Mouse (Mus musculus): ENCODE results near the gene Ube2e2. TPM values are rescaled to one million over a fixed set of nuclear protein-coding genes. Genes with fewer than 3 reads are reported as not detected.

Ube2e2 gene
- polyA plus RNA-seq, 1 experiment from 2014 or later: 75.8 TPM

DNA sequence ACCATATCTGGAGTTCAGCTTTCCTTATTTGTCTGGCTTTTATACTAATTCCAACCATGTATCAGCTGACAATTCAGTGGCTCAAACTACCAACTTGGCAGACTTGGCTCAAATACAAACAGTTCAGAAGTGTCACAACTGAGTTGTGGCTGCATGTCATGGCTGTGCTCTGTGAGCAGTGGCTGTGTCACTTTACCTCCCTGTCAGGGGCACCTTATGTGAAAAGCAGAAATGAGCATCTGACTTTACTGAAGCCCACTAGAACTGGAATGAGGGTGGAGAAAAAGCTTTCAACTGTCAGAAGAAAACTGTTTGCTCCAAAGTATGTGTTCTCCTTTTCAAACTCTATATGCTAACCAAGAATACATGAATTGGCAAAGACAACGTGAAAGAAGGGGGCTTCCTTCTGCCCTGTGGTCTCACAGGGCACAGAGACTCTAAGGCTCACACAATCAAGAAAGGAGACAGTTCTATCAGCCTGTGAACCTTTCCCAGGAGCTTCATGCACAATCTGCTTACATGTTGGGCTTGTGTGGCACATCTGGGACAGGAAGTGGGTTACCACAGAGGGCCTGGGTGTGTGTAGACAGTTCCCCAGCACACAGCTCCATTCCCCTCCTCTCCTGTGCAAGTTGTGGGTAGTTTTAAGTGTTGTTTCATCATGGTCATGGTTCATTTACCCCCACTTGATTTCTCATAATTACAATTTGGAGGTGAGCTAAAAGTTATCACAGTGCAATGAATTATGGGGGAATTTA, 228.6 kb downstream of the Ube2e2 start:
- 78% methylated on average over 1 of the region's 1 CpGs for WGBS

DNA sequence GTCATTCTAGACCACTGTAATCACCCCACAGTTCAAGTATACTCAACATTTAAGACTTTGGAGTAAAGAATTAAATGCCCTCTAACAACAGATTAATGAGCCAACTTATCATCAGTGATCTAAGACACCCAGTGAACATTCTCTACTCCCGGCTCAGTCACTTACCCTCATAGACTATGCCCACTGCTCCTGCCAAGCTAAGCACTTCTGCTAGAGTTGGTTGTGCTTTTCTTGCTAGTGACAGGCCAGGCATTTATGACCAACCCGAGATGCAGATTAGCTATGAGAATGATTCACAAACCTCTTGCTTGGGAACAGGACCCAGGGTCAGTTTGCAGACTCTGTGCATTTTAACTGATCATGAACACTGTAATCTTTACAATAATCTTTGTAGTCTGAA, 230.4 kb downstream of the Ube2e2 start:
- H3K27ac ChIP-seq: no peak overlapping the region

More for the DNA sequence above, 228.6 kb downstream of the Ube2e2 start:
- Histone ChIP-seq H3K27ac (no peak overlapping the region), H3K9ac (no peak overlapping the region), H3K27me3 (no peaks in the 10 kb centered on the region), H3K4me1 (no peaks in the 10 kb centered on the region), H3K4me3 (no peak overlapping the region), H3K36me3 (ENCODE audit: poor library complexity, severe bottlenecking) (no peaks in the 10 kb centered on the region), H3K4me2 (no peak overlapping the region), H3K9me3 (replicated peaks) (peaks cover 9% of the 10 kb centered on the region; the same call in 1 of the 2 replicates)
- ATAC-seq: no peak

DNA sequence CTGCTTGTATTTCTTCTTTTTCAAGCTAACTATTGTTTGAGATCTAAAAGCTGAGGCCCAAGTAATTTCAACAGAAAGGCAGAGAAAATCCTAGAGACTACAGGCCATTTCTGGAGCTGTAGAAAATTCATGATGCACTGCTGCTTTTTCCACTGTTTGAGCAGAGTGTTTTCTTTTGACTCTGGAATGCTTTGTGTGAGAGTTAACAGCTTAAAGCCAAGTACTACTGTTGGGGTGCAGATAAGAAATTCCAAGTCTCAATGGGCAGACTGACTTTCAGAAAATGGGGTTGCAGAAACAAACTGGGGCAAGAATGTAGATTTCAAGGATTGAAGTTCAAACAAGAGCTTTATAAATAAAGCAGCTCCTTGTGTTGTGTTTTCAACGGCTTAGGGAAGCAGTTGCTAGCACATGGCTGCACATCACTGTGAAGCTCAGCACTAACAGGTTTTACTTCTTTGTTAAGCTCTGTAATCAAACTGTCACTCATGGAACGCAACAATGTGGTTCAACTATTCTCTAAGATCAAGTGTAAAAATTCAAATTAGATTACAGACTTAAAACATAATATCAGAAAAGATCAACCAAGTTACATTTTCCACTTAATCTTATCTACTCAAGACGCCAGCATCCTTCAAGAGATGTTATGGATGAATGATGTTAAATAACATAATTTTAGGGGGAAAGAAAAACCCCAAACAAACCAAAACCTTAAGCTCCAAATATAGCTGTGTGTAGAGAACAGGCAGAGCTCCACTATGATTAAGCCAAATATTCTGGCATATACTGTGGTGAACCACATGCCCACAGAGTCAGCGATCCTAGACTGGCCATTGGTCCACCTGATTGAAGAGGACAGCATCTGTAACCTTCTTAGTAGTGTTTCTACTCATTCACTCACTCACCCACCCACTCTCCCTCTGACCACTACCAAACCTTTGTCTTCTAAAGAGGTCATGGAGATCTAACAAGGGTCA, 236.0 kb downstream of the Ube2e2 start:
- Histone ChIP-seq H3K36me3 (ENCODE audit: poor library complexity, severe bottlenecking) (no peaks in the 10 kb centered on the region), H3K27ac (no peak overlapping the region), H3K4me2 (no peak overlapping the region), H3K9ac (no peak overlapping the region), H3K27me3 (no peaks in the 10 kb centered on the region), H3K9me3 (replicated peaks) (peaks cover 9% of the 10 kb centered on the region; the same call in 1 of the 2 replicates), H3K4me1 (no peaks in the 10 kb centered on the region), H3K4me3 (no peak overlapping the region)
- no peak for ATAC-seq
- 60% methylated on average over 4 of the region's 4 CpGs for WGBS

More for the DNA sequence above, 230.4 kb downstream of the Ube2e2 start:
- Histone ChIP-seq H3K36me3 (ENCODE audit: poor library complexity, severe bottlenecking) (no peaks in the 10 kb centered on the region), H3K9me3 (replicated peaks) (peaks cover 9% of the 10 kb centered on the region; the same call in 1 of the 2 replicates), H3K27me3 (no peaks in the 10 kb centered on the region), H3K4me2 (no peak overlapping the region), H3K4me3 (no peak overlapping the region), H3K4me1 (no peaks in the 10 kb centered on the region), H3K9ac (no peak overlapping the region)
- 91% methylated on average over 2 of the region's 2 CpGs for WGBS
- ATAC-seq: no peak

DNA sequence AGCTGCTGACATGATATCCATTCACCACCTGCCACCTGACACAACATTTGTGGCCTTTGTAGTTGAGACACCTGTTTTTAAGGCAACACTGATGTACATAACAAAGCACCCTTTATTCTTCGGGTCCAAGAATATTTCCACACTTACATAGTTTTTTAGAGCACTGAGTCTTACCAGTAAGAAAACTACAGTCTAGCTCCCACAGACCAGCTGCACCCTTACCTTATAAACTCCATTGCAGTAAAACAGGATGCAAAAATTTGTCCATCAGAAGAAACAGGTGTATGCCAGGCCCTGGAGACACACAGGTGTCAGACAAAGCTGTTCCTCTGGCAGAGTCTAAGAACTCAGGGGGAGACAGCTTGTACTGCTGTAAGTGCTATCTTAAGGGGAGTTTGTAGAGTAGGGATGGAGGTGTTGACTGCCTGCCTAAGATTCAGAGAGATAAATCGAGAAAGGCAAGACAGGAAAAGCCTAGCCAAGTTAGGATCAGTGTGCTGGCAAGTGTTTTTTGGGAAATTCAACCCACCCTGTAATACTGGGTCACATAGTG, 244.9 kb downstream of the Ube2e2 start:
- H3K4me2 ChIP-seq: no peak overlapping the region
- no peaks in the 10 kb centered on the region for H3K9me3 ChIP-seq (replicated peaks)
- H3K4me1 ChIP-seq: no peaks in the 10 kb centered on the region
- WGBS: 71% methylated on average over 2 of the region's 2 CpGs
- H3K9ac ChIP-seq: no peak overlapping the region
- no peaks in the 10 kb centered on the region for H3K27me3 ChIP-seq
- no peak overlapping the region for H3K4me3 ChIP-seq
- ATAC-seq: peak; percentile 16; the same call in 1 of the 2 replicates
- no peak overlapping the region for H3K27ac ChIP-seq
- no peaks in the 10 kb centered on the region for H3K36me3 ChIP-seq (ENCODE audit: poor library complexity, severe bottlenecking)

DNA sequence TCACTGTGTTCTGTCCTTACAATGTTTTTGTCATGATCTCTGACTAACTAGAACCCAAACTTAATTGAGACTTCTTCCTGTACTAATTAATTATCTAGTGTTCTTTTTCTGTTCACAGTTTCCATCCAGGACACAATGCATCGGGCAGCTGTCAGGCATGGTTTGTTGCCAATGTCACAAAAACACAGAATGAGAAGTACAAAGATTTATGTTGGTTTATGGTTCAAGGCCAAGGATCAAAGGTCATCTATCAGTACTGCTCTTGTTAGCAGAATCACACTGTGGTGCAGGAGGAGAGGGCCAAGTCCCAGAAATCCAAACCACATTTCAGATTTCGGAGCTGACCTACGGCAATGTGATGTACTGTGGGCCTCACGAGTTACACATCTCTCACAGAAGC, 252.4 kb downstream of the Ube2e2 start:
- Histone ChIP-seq H3K9ac (no peak overlapping the region), H3K27me3 (no peaks in the 10 kb centered on the region), H3K4me3 (no peak overlapping the region), H3K4me2 (no peak overlapping the region), H3K27ac (no peak overlapping the region), H3K36me3 (ENCODE audit: poor library complexity, severe bottlenecking) (no peaks in the 10 kb centered on the region), H3K4me1 (no peaks in the 10 kb centered on the region), H3K9me3 (replicated peaks) (no peaks in the 10 kb centered on the region)
- WGBS: 94% methylated on average over 4 of the region's 4 CpGs
- no peak for ATAC-seq

DNA sequence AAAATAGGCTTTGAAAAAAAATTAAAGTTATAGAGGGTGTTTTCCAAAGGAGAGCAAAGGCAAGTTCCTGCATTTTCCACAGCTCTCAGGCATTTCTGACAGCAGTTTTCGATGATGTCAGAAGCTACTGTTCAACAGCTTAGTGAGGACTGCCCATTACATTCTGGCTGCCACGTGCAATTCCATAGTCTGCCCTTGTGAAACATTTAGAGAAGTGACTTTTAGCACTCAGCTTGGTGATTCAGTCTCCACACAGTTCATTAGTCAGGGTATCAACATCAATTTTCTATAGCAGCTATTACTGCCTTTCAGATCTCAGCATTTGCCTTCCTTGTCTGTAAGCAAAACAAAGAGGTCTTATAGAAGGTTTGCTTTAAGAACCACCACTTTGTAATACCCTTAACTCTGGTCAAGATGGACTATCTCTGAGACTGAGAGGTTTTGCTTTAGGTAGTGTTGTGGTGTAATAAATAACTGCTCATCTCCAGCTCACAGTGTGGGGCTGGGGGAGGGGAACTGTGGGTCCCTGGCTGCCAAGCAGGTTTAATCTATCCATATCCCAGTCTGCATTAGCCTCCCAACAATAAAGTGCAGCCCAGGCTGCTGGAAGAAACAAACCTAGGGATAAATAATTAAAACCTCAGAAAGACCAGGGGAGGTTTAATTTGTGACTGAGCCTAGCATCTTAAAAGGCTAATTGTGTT, 255.2 kb downstream of the Ube2e2 start:
- no peak for ATAC-seq

DNA sequence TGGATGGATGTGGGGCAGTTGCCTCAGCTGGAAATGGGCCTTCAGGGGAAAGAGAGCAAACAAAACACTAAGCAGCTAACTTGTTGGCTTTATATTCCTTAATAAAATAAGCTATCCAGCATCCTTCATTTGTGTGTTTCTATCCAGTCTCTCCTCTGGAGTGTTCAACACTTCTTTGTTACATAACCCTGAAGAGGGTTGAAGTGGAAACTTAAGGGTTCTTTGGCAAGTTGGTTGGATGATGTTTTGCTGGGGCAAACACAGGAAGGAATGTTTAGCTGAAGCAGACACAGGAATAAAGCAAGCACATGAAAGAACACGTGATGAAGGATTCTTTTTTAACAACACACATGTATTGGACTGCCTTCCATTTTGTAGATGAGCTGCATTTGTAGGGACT, 256.3 kb downstream of the Ube2e2 start:
- ATAC-seq: no peak
- no peaks in the 10 kb centered on the region for H3K9me3 ChIP-seq (replicated peaks)
- no peak overlapping the region for H3K4me3 ChIP-seq
- H3K27ac ChIP-seq: no peak overlapping the region
- H3K27me3 ChIP-seq: no peaks in the 10 kb centered on the region
- H3K36me3 ChIP-seq (ENCODE audit: poor library complexity, severe bottlenecking): no peaks in the 10 kb centered on the region
- no peak overlapping the region for H3K9ac ChIP-seq
- no peaks in the 10 kb centered on the region for H3K4me1 ChIP-seq
- WGBS: 83% methylated on average over 1 of the region's 1 CpGs
- no peak overlapping the region for H3K4me2 ChIP-seq

More for the DNA sequence above, 255.2 kb downstream of the Ube2e2 start:
- 70% methylated on average over 2 of the region's 2 CpGs for WGBS
- no peak overlapping the region for H3K4me3 ChIP-seq
- no peaks in the 10 kb centered on the region for H3K4me1 ChIP-seq
- H3K9me3 ChIP-seq (replicated peaks): no peaks in the 10 kb centered on the region
- H3K36me3 ChIP-seq (ENCODE audit: poor library complexity, severe bottlenecking): no peaks in the 10 kb centered on the region
- no peaks in the 10 kb centered on the region for H3K27me3 ChIP-seq
- H3K9ac ChIP-seq: no peak overlapping the region
- no peak overlapping the region for H3K27ac ChIP-seq
- H3K4me2 ChIP-seq: no peak overlapping the region

DNA sequence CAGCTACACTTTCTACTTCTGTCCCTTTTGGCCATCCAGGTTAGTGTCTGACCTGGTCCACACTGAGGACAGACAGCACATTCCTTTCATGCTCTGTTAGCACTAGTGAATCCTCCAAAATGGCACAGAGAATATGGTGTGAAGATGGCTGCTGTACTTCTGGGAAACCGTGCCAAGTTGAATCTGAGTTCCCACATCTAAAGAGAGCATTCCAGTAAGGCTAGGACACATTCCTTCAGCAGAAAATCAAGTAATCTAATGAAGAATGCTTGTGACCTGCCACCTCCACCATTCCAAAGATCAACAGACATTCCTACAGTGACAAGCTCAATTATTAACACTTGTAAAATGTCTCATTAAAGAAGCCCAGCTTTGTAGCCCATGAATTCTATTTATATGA, 265.9 kb downstream of the Ube2e2 start:
- no peak overlapping the region for H3K4me2 ChIP-seq
- no peaks in the 10 kb centered on the region for H3K4me1 ChIP-seq
- no peak overlapping the region for H3K4me3 ChIP-seq
- ATAC-seq: no peak
- no peaks in the 10 kb centered on the region for H3K9me3 ChIP-seq (replicated peaks)
- H3K27ac ChIP-seq: no peak overlapping the region
- no peak overlapping the region for H3K9ac ChIP-seq
- no peaks in the 10 kb centered on the region for H3K36me3 ChIP-seq (ENCODE audit: poor library complexity, severe bottlenecking)
- WGBS: 79% methylated on average over 1 of the region's 1 CpGs
- H3K27me3 ChIP-seq: no peaks in the 10 kb centered on the region

DNA sequence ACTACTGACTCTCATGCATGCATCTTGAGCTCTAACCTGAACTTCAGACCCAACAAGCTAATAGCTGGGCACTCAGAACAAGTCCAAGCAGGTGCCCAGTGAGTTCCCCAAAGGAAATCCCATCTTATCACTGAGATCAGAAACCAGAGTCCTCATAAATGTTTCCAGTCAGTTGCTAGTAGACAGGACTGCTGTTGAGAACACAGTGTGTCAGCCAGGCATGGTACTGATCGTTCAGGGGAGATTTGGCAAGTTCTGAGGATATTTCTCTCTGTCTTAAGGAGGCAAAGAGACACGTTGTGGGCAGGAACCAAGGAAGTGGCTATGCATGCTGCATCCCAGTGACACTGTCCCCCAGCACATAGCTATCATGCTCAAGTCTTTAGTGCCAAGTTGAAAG, 275.5 kb downstream of the Ube2e2 start:
- no peak overlapping the region for H3K27ac ChIP-seq
- H3K4me3 ChIP-seq: no peak overlapping the region
- no peaks in the 10 kb centered on the region for H3K36me3 ChIP-seq (ENCODE audit: poor library complexity, severe bottlenecking)
- no peaks in the 10 kb centered on the region for H3K9me3 ChIP-seq (replicated peaks)
- no peak overlapping the region for H3K4me2 ChIP-seq
- ATAC-seq: no peak
- WGBS: 69% methylated on average over 2 of the region's 2 CpGs
- H3K27me3 ChIP-seq: no peaks in the 10 kb centered on the region
- no peak overlapping the region for H3K9ac ChIP-seq
- H3K4me1 ChIP-seq: no peaks in the 10 kb centered on the region

DNA sequence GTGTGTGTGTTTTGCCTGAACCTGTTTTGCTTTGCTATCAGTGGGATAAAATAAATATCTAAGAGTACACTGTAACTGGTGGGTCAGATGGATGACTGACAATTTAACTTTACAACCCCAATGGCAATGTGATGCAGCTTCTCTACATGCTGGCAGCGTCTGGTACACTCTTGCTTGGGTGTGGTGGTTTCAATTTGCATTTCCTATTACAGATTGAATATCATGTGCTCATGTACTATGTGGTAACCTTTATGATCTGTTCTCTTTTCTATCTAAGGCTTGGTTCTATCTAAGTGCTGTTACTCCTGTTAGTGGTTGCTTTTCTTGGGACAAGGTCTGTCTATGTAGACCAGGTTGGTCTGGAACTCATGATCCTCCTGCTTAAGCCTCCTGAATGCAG, 292.1 kb downstream of the Ube2e2 start:
- ATAC-seq: no peak
- no peaks in the 10 kb centered on the region for H3K9me3 ChIP-seq (replicated peaks)
- H3K4me1 ChIP-seq: no peaks in the 10 kb centered on the region
- WGBS: 79% methylated on average over 1 of the region's 1 CpGs
- H3K4me2 ChIP-seq: no peak overlapping the region
- no peak overlapping the region for H3K9ac ChIP-seq
- H3K27me3 ChIP-seq: no peaks in the 10 kb centered on the region
- no peak overlapping the region for H3K27ac ChIP-seq
- H3K4me3 ChIP-seq: no peak overlapping the region
- no peaks in the 10 kb centered on the region for H3K36me3 ChIP-seq (ENCODE audit: poor library complexity, severe bottlenecking)

DNA sequence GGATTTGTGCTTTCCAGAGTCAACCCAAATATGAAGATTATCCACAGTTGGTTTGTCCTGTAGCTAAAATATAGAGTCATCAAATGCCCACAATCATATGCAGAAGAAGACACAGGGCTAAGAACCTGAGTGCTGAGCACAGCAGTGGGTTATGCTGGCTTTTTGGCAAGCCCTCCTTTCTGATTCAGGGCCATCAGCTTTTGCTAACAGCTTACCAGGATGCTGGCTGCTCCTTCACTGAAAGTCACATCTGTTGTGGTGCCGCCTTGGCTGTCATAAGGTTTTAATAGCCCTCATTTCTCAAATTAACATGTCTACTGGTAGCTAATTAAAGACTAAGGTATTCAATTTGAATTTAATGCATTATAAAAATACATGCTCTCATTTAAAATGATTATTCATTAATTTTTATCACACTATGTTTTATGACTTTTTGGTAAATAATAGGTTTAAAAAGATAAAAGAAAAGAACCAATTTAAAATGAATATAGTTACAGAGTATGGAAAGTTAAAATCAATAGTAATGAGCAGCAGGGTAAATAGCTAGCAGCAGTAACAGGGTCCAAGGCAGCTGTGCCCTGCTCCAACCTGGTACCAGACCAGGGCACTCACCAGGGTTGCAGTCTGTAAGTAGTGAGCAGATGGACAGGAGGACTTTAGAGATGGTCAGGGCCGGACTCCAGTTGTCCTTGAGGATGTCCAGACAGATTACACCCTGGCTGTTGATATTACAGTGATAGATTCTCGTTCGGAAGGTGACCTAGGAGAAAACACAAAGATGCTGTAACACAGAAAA, 307.6 kb downstream of the Ube2e2 start:
- H3K9ac ChIP-seq: no peak overlapping the region
- peak; percentile 91 for ATAC-seq
- no peak overlapping the region for H3K4me2 ChIP-seq
- H3K36me3 ChIP-seq (ENCODE audit: poor library complexity, severe bottlenecking): no peaks in the 10 kb centered on the region
- H3K27ac ChIP-seq: peak overlapping the region; percentile 31; the same call in 1 of the 2 replicates
- WGBS: 74% methylated on average over 4 of the region's 4 CpGs
- no peaks in the 10 kb centered on the region for H3K9me3 ChIP-seq (replicated peaks)
- no peaks in the 10 kb centered on the region for H3K27me3 ChIP-seq
- no peak overlapping the region for H3K4me3 ChIP-seq
- no peaks in the 10 kb centered on the region; the same call in 1 of the 2 replicates for H3K4me1 ChIP-seq
